Mouse (Mus musculus): ENCODE measurements around the gene Gpr146. TPM values are rescaled to one million over a fixed set of nuclear protein-coding genes. Genes with fewer than 3 reads are reported as not detected.
A peak's percentile ranks its signal among the peaks of the same experiment; 100 is the strongest.

Gene Gpr146
- total and polyA plus RNA-seq, 2 experiments from 2014 or later, result 3.0 to 4.1 TPM

DNA sequence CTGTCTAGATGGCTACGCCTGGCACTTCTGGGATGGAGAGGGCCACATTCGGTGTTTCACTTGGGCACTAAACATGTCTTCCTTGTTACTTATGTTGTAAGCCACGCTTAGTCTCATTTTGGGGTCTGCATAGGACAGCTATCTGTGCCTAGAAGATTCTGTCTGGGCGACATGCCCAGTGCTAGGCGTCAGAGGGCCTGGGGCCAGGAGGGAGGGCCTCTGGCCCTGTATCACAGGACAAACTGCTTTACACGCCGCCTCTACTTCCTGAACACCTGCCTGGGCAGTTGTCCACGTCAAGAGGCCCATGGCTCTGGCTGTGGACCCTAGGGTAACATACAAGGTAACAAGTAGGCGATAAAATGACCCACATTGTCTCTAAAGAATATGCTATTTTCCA lies 50.5 kb downstream of the Gpr146 start:
- Histone ChIP-seq H3K9me3 (ENCODE audit: low read length) (no peaks in the 10 kb centered on the region), H3K27me3 (ENCODE audit: insufficient read depth, low read length) (no peaks in the 10 kb centered on the region), H3K4me3 (ENCODE audit: low read depth, low read length) (no peak overlapping the region), H3K4me2 (ENCODE audit: low read depth, low read length, poor library complexity, severe bottlenecking) (no peak overlapping the region), H3K36me3 (ENCODE audit: insufficient read depth, low read length) (no peaks in the 10 kb centered on the region), H3K27ac (ENCODE audit: low read depth, low read length) (no peak overlapping the region), H3K9ac (replicated peaks; ENCODE audit: low read length, poor library complexity, severe bottlenecking) (no peak overlapping the region), H3K4me1 (ENCODE audit: insufficient read depth, low read length) (peaks cover 4% of the 10 kb centered on the region; the same call in 1 of the 2 replicates)
- TF ChIP-seq CTCF (IDR thresholded peaks at IDR 0.05), result no peak
- WGBS, result 72% methylated on average over 9 of the region's 9 CpGs
- DNase-seq (ENCODE audit: low spot score) (peak; percentile 58), ATAC-seq (ENCODE audit: low FRiP score) (no peak)

GRCm38 (mm10) chr5:139429818-139430341 lies 52.4 kb downstream of the Gpr146 start:
- no peak overlapping the region for H3K4me3 ChIP-seq (ENCODE audit: low read depth, low read length)
- H3K9ac ChIP-seq (replicated peaks; ENCODE audit: low read length, poor library complexity, severe bottlenecking), result no peak overlapping the region
- DNase-seq (ENCODE audit: low spot score), result no peak
- no peak for TF ChIP-seq CTCF (IDR thresholded peaks at IDR 0.05)
- 0 out of 2 replicates have a peak overlapping the region, but pooled peaks have one; percentile 47 for H3K27ac ChIP-seq (ENCODE audit: low read depth, low read length)
- H3K4me1 ChIP-seq (ENCODE audit: insufficient read depth, low read length), result peaks cover 13% of the 10 kb centered on the region
- H3K9me3 ChIP-seq (ENCODE audit: low read length), result no peaks in the 10 kb centered on the region
- 40% methylated on average over 12 of the region's 12 CpGs for WGBS
- no peaks in the 10 kb centered on the region for H3K27me3 ChIP-seq (ENCODE audit: insufficient read depth, low read length)
- ATAC-seq (ENCODE audit: low FRiP score), result no peak
- H3K4me2 ChIP-seq (ENCODE audit: low read depth, low read length, poor library complexity, severe bottlenecking), result no peak overlapping the region
- H3K36me3 ChIP-seq (ENCODE audit: insufficient read depth, low read length), result no peaks in the 10 kb centered on the region

- no peak for DNase-seq (ENCODE audit: low spot score)
- Histone ChIP-seq H3K4me3 (ENCODE audit: low read depth, low read length) (no peak overlapping the region), H3K4me1 (ENCODE audit: insufficient read depth, low read length) (peaks cover 21% of the 10 kb centered on the region), H3K4me2 (ENCODE audit: low read depth, low read length, poor library complexity, severe bottlenecking) (no peak overlapping the region), H3K27ac (ENCODE audit: low read depth, low read length) (no peak overlapping the region; the same call in 1 of the 2 replicates), H3K27me3 (ENCODE audit: insufficient read depth, low read length) (no peaks in the 10 kb centered on the region), H3K36me3 (ENCODE audit: insufficient read depth, low read length) (no peaks in the 10 kb centered on the region), H3K9me3 (ENCODE audit: low read length) (no peaks in the 10 kb centered on the region), H3K9ac (replicated peaks; ENCODE audit: low read length, poor library complexity, severe bottlenecking) (no peak overlapping the region)
- no peak for TF ChIP-seq CTCF (IDR thresholded peaks at IDR 0.05)
- 43% methylated on average over 6 of the region's 6 CpGs for WGBS
- ATAC-seq (ENCODE audit: low FRiP score), result no peak
Measured at GRCm38 (mm10) chr5:139432333-139432732, 54.8 kb downstream of the Gpr146 start.

DNA sequence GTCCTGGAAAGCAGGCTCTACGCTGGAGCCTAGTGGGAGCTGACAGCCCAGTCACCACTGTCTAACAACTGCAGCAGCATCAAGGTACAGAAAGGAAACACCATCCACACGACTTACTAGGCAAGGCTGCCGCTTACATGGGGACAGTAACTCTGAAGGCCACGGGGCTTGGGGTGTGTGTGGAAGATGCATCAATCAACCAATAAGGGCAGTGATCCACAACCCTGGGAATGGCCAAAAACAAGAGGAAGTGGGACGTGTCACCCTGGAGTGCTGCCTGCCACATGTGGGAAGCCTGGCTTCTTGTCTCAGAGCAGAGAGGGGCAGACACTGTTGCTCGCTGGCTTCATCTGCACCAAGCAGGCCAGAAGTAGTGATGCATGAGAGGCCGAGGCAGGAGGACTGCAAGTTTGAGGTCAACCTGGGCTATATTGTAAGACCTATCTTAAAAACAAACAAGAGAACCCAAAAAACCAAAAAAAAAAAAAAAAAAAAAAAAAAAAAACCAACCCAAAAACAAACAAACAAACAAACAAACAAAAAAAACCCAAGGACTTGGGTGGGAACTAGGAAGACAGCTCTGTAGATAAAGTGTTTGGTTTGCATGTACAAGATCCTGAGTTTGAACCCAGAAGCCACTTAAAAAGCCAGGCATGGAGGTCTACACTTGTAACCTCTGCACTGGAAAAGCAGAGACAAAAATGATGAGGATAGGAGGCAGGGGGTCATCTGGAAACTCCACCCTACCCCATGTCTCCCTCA lies 55.4 kb downstream of the Gpr146 start:
- DNase-seq (ENCODE audit: low spot score) (no peak), ATAC-seq (ENCODE audit: low FRiP score) (no peak)
- no peak for TF ChIP-seq CTCF (IDR thresholded peaks at IDR 0.05)
- Histone ChIP-seq H3K27me3 (ENCODE audit: insufficient read depth, low read length) (no peaks in the 10 kb centered on the region), H3K4me1 (ENCODE audit: insufficient read depth, low read length) (peaks cover 21% of the 10 kb centered on the region), H3K27ac (ENCODE audit: low read depth, low read length) (no peak overlapping the region; the same call in 1 of the 2 replicates), H3K9ac (replicated peaks; ENCODE audit: low read length, poor library complexity, severe bottlenecking) (no peak overlapping the region), H3K4me3 (ENCODE audit: low read depth, low read length) (no peak overlapping the region), H3K36me3 (ENCODE audit: insufficient read depth, low read length) (no peaks in the 10 kb centered on the region), H3K9me3 (ENCODE audit: low read length) (no peaks in the 10 kb centered on the region), H3K4me2 (ENCODE audit: low read depth, low read length, poor library complexity, severe bottlenecking) (no peak overlapping the region)
- 63% methylated on average over 7 of the region's 7 CpGs for WGBS

- TF ChIP-seq CTCF (IDR thresholded peaks at IDR 0.05), result no peak
- Histone ChIP-seq H3K4me1 (ENCODE audit: insufficient read depth, low read length) (peaks cover 21% of the 10 kb centered on the region), H3K4me3 (ENCODE audit: low read depth, low read length) (no peak overlapping the region), H3K9ac (replicated peaks; ENCODE audit: low read length, poor library complexity, severe bottlenecking) (no peak overlapping the region), H3K36me3 (ENCODE audit: insufficient read depth, low read length) (no peaks in the 10 kb centered on the region), H3K4me2 (ENCODE audit: low read depth, low read length, poor library complexity, severe bottlenecking) (no peak overlapping the region), H3K27ac (ENCODE audit: low read depth, low read length) (peak overlapping the region; percentile 70), H3K27me3 (ENCODE audit: insufficient read depth, low read length) (no peaks in the 10 kb centered on the region), H3K9me3 (ENCODE audit: low read length) (no peaks in the 10 kb centered on the region)
- ATAC-seq (ENCODE audit: low FRiP score), result no peak
- no peak for DNase-seq (ENCODE audit: low spot score)
- 79% methylated on average over 9 of the region's 9 CpGs for WGBS
Measured at GRCm38 (mm10) chr5:139433842-139434568, 56.5 kb downstream of the Gpr146 start.

DNA sequence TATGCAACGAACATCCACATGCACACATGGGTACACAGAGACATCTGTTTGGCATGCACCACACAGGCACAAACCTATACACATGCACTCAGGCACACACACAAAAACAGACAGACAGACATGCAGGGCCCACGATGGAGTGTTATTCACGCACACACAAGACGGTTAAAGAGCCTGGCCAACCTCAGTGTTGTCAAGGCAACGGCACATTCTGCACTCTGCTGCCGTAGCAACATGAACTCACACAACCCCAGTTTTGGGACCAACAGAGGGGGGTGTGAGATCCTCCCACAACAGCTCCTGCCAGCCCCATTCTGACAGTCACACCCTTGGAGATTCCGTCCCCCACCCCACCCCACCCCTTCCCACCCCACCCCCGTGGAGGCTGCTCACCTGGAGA lies 57.4 kb downstream of the Gpr146 start:
- DNase-seq (ENCODE audit: low spot score), result peak; percentile 81
- Histone ChIP-seq H3K4me1 (ENCODE audit: insufficient read depth, low read length) (peaks cover 17% of the 10 kb centered on the region), H3K9me3 (ENCODE audit: low read length) (no peaks in the 10 kb centered on the region), H3K9ac (replicated peaks; ENCODE audit: low read length, poor library complexity, severe bottlenecking) (no peak overlapping the region), H3K27ac (ENCODE audit: low read depth, low read length) (peak overlapping the region; percentile 70), H3K27me3 (ENCODE audit: insufficient read depth, low read length) (no peaks in the 10 kb centered on the region), H3K36me3 (ENCODE audit: insufficient read depth, low read length) (no peaks in the 10 kb centered on the region), H3K4me2 (ENCODE audit: low read depth, low read length, poor library complexity, severe bottlenecking) (no peak overlapping the region), H3K4me3 (ENCODE audit: low read depth, low read length) (no peak overlapping the region)
- peak; percentile 67 for ATAC-seq (ENCODE audit: low FRiP score)
- WGBS, result 18% methylated on average over 8 of the region's 8 CpGs
- TF ChIP-seq CTCF (IDR thresholded peaks at IDR 0.05), result no peak
